Mouse (Mus musculus): ENCODE data around the gene Iqsec1.
A peak's percentile ranks its signal among the peaks of the same experiment; 100 is the strongest.

The Iqsec1 gene

DNA sequence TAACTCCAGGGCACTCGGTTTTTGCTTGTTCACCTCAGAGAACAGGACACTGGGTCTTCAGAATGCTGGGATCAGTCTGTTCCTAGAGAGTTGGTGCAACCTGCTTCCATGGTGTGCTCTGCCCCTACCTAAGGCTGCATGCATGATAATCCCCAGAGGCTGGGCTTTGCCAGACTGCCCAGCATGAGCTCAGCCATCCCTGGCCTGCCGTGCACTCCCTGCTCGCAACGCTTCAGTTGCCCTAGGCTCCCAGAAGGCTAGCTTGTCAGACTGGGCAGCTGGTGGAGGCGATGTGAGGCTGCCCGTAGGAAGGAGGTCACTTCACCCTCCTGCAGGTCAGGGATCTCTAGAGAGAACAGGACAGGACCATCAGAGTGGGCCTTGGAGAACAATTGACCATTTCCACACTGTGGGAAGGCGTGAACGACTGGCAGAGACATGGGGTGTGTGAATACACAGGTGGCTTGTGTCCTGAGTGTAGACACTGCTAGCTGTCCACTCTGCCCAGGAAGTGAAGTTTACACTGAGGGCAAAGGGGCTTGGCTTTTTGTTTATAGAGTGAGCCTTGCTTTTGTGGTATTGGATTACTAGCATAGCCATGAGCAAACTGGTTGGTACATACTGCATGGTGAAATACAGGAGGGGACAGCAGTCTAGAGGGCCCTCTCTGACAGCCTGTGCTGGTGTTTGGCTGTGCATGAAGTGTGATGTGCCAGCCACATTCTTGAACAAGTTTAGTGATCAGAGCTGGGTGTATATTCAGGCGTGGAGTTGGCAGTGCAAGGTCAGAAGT, 367.5 kb downstream of the Iqsec1 start:
- no peak for DNase-seq (ENCODE audit: low read depth)

DNA sequence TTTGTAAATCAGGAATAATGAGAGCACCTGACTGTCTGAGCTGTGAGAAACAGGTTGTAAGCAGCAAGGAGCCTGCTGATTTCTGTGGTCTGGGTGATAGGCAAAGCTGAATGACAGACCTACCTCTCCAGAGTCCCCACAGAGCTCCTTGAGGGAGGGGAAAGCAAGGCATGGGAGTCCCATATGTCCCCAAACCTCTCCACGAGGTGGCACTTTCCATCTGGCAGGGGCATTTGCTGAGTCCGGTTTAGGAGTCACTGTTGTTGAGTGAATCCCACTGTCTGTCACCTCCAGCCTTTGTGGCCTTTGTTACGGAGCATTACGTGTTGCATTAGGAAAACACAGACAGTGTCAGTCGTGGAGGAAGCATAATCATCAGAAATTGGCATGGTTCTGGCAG, 368.5 kb downstream of the Iqsec1 start:
- DNase-seq (ENCODE audit: low read depth): no peak

DNA sequence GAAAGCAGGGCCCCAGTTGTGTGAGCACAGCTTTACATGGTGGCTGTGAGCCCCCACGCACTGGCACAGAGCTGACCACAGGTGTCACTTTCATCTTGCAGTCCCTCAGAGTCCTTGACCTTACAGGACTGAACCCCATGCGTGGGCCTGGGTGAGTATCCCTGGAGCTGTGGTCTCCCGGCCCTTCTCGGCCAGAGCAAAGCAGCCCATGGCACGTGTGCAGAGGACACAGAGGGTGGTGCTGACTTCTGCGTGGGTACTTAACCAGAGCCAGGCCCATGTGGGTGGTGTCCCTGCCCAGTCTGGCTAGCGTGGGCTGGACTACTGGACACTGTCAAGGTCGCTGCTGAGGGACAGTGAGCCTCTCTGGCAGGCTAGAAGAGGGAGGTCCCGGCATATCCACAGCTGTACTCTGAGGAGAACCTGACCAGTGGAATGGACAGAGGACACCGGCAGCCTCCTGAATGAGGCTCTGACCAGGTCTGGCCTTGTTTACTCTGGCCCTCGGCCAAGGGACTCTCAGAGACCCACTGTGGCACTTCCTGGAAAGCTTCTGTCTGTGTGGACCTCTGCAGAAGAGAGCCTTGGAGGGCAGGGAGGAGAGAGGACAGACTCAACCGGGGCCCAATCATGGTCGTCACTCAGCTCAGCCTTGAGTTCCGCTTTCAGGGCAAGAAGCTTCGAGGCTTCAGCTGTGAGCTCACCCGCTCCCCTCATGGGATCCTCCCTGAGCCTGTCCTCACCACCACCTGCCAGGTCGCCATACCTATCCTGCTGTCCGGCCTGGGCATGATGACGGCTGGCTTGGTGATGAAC, 369.5 kb downstream of the Iqsec1 start:
- no peak for DNase-seq (ENCODE audit: low read depth)

DNA sequence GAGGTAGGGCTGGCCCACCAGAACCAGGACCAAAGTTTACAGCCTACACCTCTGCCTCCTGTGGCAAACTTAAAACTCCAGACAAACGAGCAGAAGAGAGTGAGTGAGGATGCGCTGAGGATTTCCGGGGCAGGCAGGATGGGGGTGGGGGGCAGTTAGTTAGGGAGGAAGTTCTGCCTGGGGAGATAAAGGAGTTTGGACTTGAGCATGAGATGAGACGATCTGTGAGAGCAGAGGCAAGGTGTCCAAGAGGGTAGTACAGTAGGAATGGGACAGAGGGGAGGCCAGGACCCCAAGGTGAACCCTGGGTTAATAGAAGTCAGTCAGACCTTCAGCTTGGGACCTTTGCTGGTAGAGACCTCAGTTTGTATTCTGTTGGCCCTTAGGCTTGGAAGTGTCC, 370.2 kb downstream of the Iqsec1 start:
- DNase-seq (ENCODE audit: low read depth): peak; percentile 67

DNA sequence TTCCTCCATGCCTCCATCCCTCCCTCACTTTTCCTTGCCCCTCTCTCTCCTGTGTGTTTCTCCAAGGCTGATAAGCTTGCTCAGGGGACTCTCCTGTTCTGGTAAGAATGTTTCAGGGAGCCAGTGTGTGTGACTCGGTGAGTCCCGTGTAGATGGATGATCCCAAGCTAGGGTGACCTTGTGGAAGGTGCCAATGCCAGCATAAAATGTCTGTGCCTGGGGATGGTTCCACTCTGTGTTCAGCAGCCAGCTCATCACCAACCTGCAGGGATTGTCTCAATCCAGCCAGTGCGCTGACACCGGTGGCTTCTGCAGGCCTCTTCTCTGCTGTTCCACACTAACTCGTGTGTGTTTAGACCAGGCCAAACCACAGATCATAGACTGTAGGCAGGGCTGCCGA, 372.0 kb downstream of the Iqsec1 start:
- DNase-seq (ENCODE audit: low read depth): no peak

DNA sequence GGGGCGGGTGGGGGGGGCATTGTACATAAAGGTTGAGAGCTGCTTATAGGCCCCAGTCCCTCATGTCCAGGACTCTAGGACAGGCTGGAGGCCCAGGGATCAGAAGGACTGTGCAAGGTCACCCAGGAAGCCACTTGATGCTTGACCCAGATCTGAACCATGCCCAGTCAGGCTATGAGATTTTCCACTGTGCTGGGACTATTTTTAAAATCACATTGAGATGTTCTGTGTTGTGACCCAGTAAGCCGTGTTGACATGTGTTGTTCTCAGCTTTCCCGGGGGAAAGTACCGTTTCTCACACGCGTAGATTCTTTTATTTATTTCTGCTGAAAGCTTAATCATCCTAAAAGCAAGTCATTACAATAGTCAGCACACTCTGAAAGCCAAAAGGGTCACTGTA, 372.5 kb downstream of the Iqsec1 start:
- DNase-seq (ENCODE audit: low read depth): no peak

DNA sequence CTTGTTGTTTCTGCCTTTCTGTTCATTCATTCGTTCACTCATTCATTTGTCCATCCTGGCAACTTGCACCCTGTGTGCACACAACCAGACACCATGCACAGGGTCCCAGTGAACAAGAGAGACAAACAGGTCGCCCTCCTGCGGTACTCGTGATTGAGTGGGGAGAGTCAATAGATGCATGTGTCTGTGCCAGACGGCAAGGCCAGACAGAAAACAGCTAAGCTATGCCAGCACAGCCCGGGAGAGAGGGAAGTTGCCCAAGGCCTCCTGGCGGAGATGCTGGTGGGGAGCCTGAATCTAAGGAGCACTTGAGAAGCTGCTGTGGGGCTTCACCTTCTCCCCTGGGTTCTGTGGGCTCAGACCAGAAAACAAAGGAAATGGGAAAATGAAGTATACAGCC, 373.1 kb downstream of the Iqsec1 start:
- DNase-seq (ENCODE audit: low read depth): no peak

DNA sequence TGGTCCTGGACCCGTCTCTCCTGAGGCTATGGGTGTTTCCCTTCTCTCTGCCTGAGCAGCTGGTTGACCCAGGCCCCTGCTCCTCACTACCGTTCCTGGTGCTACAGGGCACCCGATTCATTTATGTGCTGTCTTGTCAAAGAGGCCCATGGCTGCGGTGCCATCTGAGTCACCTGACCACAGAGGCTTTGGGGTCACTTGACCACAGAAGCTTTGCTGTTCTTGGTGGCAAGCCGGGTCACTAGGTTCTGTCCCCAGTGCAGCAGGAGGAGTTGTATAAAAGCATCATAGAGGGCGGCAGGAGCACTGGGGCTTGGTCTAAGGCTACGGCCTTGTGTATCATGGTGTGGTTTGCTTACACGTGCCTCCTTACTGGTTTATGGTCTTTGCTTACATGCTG, 375.2 kb downstream of the Iqsec1 start:
- DNase-seq (ENCODE audit: low read depth): no peak

DNA sequence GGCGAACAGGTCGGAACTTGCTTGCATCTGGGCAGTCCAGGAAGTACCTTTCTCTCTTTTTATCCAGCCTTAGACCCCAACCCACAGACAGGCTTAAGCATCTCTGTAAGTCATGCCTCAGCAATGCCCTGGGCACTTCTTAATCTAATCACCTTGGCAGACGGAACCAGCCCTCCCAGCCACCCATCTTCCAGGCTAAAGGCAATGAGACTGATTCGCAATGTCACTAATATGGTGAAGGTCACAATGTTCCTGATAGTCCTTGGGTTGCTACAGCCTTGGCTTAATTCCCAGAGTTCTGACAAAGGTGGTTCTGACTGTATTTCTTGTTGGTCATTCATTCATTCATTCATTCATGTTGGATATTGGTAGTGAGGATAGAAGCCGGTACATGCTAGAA, 378.2 kb downstream of the Iqsec1 start:
- DNase-seq (ENCODE audit: low read depth): no peak

DNA sequence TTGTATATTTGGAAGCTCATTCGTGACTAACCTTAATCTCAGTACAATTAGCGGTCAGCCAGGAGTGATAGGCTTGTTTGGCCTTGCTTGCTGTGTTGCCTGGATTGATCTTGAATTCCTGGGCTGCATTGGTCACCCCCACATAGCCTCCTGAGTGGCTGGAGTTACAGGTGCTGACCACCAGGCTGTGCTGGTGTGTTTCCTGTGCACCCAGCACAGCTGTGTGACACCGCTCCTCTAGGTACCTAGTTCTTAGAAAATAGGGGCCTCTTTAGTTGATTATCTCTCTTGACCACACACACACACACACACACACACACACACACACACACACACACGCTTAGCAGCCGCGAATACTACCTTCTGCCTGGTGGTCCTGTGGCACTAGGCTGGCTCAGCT, 380.3 kb downstream of the Iqsec1 start:
- no peak for DNase-seq (ENCODE audit: low read depth)

DNA sequence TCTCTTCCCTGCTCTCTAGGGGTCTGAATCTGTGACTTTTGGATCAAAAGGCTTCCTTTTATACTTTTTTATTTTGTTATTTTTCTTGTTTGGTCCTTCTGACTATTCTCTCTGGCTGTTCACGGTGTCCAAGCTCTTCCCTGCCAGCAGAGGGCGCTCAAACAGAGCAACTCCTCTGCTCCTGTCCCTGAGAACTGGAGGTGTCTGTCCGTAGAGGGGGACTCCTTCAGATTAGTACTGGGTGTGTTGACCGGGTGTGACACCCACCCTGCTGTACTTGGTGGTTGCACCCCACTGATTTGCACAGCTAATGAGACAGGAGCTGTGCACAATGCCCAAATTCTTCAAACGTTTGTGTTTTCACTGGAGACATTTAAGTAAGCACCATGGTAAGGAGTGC, 381.3 kb downstream of the Iqsec1 start:
- peak; percentile 89 for DNase-seq (ENCODE audit: low read depth)

DNA sequence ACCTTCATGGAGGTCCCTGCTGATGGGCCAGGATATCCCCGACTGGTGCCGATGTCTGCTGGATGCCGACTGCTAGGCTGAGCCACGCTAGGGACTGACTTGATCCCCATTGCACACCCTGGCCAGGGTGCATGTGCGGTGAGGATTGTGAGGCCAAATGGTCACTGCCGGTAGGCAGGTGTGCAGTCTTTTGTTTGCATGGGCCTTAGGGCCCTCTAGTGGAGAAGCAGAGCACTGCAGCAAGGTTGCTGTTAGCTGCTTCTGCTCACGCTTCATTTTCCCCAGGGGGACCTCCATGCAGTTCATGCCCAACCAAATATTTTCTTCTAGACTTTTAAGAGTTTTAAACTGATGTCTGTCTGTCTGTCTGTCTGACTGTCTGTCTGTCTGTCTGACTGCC, 381.9 kb downstream of the Iqsec1 start:
- DNase-seq (ENCODE audit: low read depth): peak; percentile 90

Data from naive thymus-derived CD4-positive, alpha-beta T cell, adult 2 months (primary cell).